Comparison of ENCODE assay signal across 8 mouse cellular contexts in the genomic region with DNA sequence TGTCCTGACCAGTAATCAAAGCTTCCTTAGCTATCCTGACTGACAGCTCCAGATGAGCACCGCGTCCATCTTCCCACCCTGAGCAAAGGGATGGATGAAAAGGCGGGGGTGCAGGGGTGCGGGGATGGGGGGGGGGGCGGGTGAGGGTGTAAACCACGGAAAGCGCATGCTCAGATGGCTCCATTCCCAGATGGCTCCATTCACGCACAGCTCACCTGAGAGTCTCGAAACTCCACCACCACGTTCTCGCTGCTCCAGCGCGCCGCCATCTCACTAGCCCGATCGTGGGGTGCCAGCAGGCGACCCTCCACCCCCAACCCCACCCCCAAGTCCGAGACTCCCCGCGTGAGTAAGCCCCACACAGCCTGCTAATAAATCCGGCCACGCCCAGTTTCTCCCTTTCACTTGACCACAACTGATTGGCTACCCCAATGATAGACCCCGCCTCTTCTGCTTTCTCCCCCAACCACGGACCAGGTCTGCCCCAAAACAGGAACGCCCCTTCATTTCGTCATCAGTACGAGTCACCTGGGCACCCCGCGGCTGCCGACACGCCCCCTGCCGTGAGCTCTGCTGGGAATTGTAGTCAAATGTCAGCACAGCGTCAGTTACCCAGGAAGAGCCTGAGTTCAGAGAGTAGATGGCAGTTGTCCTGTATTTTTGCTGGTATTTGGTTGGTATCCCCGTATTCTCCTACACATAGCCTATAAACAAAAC. TPM values are rescaled to one million over a fixed set of nuclear protein-coding genes. Genes with fewer than 3 reads are reported as not detected.
DNase-seq lines count a peak whose midpoint lies in the region; ATAC-seq and TF ChIP-seq lines count a peak whose summit lies in the region.

Gene Wdr59 (minus strand): TSS at position 380 of the 717 bp plus-strand sequence.

- H3K9me3 ChIP-seq in kidney, embryonic 14.5 days (ENCODE audit: control insufficient read depth, low read length): no peaks in the 10 kb centered on the region
- no peaks in the 10 kb centered on the region for H3K9me3 ChIP-seq in limb, embryonic 15.5 days

- H3K4me1 ChIP-seq in bone marrow macrophage, adult 2 months (ENCODE audit: control insufficient read depth, insufficient read depth, low read length): peaks cover 28% of the 10 kb centered on the region
- H3K4me1 ChIP-seq in embryonic fibroblast, embryonic 13.5 days (ENCODE audit: control insufficient read depth, insufficient read depth, low read length): no peaks in the 10 kb centered on the region
- H3K4me1 ChIP-seq in kidney, embryonic 14.5 days (ENCODE audit: control insufficient read depth, insufficient read depth, low read length): peaks cover 6% of the 10 kb centered on the region; the same call in 1 of the 2 replicates
- peaks cover 10% of the 10 kb centered on the region for H3K4me1 ChIP-seq in limb, embryonic 15.5 days

- TF ChIP-seq POLR2A in bone marrow macrophage, adult 2 months (IDR thresholded peaks at IDR 0.05; ENCODE audit: borderline replicate concordance, low read depth, low read length): no peak
- peak; percentile 59 for TF ChIP-seq POLR2A in embryonic fibroblast, embryonic 13.5 days (IDR thresholded peaks at IDR 0.05; ENCODE audit: low read depth, low read length)

- H3K27me3 ChIP-seq in kidney, embryonic 14.5 days (ENCODE audit: control insufficient read depth, insufficient read depth, low read length): no peaks in the 10 kb centered on the region
- H3K27me3 ChIP-seq in limb, embryonic 15.5 days: no peaks in the 10 kb centered on the region

- ATAC-seq in kidney, embryonic 14.5 days (ENCODE audit: low FRiP score, low TSS enrichment): peak; percentile 99
- peak; percentile 99 for ATAC-seq in limb, embryonic 15.5 days (ENCODE audit: insufficient number of reproducible peaks, low FRiP score, low TSS enrichment, low read depth)

- TF ChIP-seq CTCF in bone marrow macrophage, adult 2 months (IDR thresholded peaks at IDR 0.05; ENCODE audit: low read depth, low read length): no peak
- TF ChIP-seq CTCF in embryonic fibroblast, embryonic 13.5 days (IDR thresholded peaks at IDR 0.05; ENCODE audit: borderline replicate concordance, insufficient read depth, low read length): no peak

- peak within 1 kb of the TSS; percentile 84 for H3K4me3 ChIP-seq in bone marrow macrophage, adult 2 months (ENCODE audit: insufficient read depth, low read length)
- H3K4me3 ChIP-seq in embryonic fibroblast, embryonic 13.5 days (ENCODE audit: insufficient read depth, low read length): peak within 1 kb of the TSS; percentile 97
- H3K4me3 ChIP-seq in kidney, embryonic 14.5 days (ENCODE audit: low read length): peak within 1 kb of the TSS; percentile 66
- H3K4me3 ChIP-seq in limb, embryonic 15.5 days: peak within 1 kb of the TSS; percentile 72

- no peaks in the 10 kb centered on the region for H3K36me3 ChIP-seq in kidney, embryonic 14.5 days (ENCODE audit: control insufficient read depth, insufficient read depth, low read length)
- no peaks in the 10 kb centered on the region for H3K36me3 ChIP-seq in limb, embryonic 15.5 days

- under 1% methylated on average over 34 of the region's 34 CpGs for WGBS in kidney, embryonic 14.5 days
- 1% methylated on average over 33 of the region's 34 CpGs for WGBS in limb, embryonic 15.5 days

- DNase-seq in A20 (ENCODE audit: low read depth, low spot score): peak; percentile 100
- peak; percentile 99 for DNase-seq in heart, adult 9 months (ENCODE audit: low spot score in 2 of 2)
- peak; percentile 94 to 95 for DNase-seq in monocyte, adult 2 months (ENCODE audit: low read depth in 1 of 2, low spot score in 2 of 2)
- peak; percentile 99 for DNase-seq in spleen, postnatal 36 days (ENCODE audit: low spot score in 2 of 2)

- peak within 1 kb of the TSS; percentile 28 for H3K9ac ChIP-seq in kidney, embryonic 14.5 days (ENCODE audit: low read depth, low read length)
- H3K9ac ChIP-seq in limb, embryonic 15.5 days: peak within 1 kb of the TSS; percentile 44

- H3K4me2 ChIP-seq in kidney, embryonic 14.5 days (replicated peaks; ENCODE audit: low read depth, low read length): peak within 1 kb of the TSS; percentile 66
- H3K4me2 ChIP-seq in limb, embryonic 15.5 days: peak within 1 kb of the TSS; percentile 67

- no peak within 1 kb of the TSS for H3K27ac ChIP-seq in bone marrow macrophage, adult 2 months (ENCODE audit: insufficient read depth, low read depth, low read length)
- H3K27ac ChIP-seq in embryonic fibroblast, embryonic 13.5 days (ENCODE audit: insufficient read depth, low read length): no peak within 1 kb of the TSS
- no peak within 1 kb of the TSS for H3K27ac ChIP-seq in kidney, embryonic 14.5 days (ENCODE audit: low read depth, low read length)
- H3K27ac ChIP-seq in limb, embryonic 15.5 days: peak within 1 kb of the TSS; percentile 17; the same call in 1 of the 2 replicates

RNA-seq across cellular contexts. Expression of gene Wdr59, which starts in this region (rescaled TPM):
- polyA plus RNA-seq in bone marrow macrophage, adult 2 months (2012; ENCODE audit: insufficient read depth, insufficient read length, missing spikeins): 4.8 and 5.7 TPM in 2 replicates
- polyA plus RNA-seq in embryonic fibroblast, embryonic 13.5 days (2011; ENCODE audit: insufficient read length, low read depth, missing spikeins): 10.2 and 10.9 TPM in 2 replicates
- polyA plus RNA-seq in kidney, embryonic 14.5 days (2014; fragmentation: Nextera tagmentation; extraction: Ambion mirVana): 4.8 and 6.2 TPM in 2 replicates
- 5.6 and 6.2 TPM in 2 replicates for polyA plus RNA-seq in limb, embryonic 15.5 days (2015; fragmentation: Nextera tagmentation; extraction: Ambion mirVana)
